Mouse (Mus musculus) erythroblast, embryonic 14.5 days (primary cell): ENCODE data around the gene Tpra1.

Experiments used
- GATA1 ChIP-seq: IDR thresholded peaks from 2 replicates; pipeline ENCODE4 v1.6.1; 2012; ENCODE audit warnings: low read length, inconsistent platforms, mixed read lengths
- TAL1 ChIP-seq: IDR thresholded peaks from 3 replicates; pipeline ENCODE4 v1.6.1; 2012; ENCODE audit warnings: low read length, inconsistent platforms, mixed read lengths

DNA sequence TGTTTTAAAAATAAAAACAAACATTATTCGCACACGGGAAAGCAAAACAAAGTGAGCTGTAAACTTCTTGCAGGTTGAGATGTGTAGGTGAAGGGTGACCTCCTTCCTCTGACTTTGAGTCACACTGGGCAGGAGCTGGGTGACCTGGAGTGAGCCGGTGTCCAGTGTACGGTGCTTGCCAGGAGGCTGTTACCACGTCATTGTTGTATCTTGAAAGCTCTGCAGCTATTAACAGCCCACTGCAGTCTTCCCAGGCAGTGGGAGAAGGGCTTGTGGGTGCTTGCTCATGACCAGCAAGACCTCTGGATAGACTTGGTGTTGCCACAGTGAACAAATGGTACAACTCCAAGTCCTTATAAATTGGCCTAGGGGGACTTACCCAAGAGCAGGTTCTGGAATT, 12.7 kb downstream of the Tpra1 start:
- TF ChIP-seq GATA1: no peak
- TF ChIP-seq TAL1: no peak
